Mouse (Mus musculus) adrenal gland, postnatal 0 days (tissue): ENCODE results near the gene AU022751. TPM values are rescaled to one million over a fixed set of nuclear protein-coding genes. Genes with fewer than 3 reads are reported as not detected.

Experiments used
- microRNA-seq: library from miRNA; unstranded; fragments of <30 nt; microRNA quantifications from one replicate; pipeline ENCODE4, GENCODE M21; 2016; ENCODE audit warnings: borderline replicate concordance; ENCODE audit not compliant: insufficient number of aligned reads
- polyA plus RNA-seq: library from polyadenylated mRNA; unstranded; fragments of >200 nt; fragmentation: Nextera tagmentation; extraction: Ambion mirVana; gene quantifications from 2 replicates; pipeline ENCODE4 v1.2.1, GENCODE M21; 2015

Gene AU022751
- not detected in 2 replicates for polyA plus RNA-seq

DNA sequence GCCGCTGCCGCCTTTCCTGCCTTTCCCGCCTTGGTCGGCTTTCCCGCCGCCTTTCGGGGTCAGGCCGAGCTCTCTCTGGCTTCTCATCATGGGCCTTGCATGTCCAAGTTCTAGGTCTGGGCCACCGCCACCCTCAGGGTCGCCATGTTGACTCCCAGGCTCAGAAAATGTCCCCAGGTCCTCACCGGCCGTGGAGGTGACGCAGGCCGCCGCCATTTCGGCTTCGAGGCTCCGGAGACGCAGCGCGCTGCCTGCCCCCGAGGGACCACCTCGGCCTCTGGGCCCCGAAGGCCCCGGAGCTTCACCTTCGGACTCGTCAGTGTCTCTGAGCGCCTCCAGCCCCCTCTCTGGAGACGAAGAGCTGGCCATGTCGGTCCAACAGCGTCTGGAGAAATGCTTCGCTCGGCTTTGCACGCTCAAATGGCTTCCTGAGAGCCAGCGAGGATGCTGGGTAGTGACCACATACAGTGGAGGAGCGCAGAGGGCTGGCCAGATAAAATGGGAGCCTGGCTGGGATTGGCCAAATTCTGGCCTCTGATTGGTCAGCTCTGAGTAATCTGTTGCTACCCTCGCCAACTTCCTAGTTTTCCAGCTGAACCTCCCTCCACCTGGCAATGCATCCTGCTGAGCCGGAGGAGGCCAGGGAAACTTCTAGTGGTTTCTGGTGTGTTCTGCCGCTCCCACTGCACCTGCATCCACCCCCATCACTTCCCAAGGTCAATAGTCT lies at the start of gene AU022751:
Gene AU022751 (minus strand): TSS at position 466 of the 727 bp plus-strand sequence.

DNA sequence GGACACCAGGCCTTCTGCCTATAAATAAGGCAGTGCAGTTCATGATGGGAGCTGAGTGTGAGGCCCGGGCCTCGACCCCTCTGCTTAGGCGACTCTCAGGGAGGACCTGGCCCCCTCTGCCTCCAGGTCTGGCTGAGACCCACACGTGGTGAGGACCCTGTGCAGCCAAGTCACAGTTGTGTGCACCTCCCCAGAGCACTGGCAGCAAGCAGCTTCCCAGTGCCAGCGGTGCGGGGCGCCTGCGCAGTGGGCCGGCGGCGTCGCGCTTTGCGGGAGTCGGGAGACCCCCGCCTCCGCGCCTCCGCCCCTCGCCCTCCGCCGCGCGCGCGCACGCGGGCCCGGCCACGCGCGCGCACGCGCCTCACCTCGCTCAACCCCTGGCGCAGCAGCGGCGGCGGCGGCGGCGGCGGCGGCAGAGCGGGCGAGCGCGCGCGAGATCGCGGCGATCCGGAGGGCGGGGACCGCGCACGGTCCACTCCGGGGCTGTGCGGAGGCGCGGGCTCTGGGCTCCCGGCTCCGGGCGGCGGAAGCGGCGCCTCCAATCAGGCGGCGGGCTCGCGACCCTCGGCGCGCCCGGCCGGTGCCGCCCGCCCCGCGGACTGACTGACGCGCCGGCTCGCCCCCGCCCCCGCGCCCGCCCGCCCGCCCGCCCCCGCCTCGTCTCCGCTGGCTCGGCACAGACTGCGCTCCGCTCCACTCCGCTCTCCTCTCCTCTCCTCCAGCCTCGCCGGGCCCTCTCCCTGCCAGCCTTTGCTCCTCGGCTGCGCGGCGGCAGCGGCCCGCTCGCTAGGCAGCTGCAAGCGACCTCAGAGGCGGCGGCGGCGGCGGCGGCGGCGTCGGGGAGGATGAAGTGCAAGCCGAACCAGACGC lies 35.9 kb downstream of the AU022751 start, which contains the start of gene Nudt11:
Gene Nudt11 (plus strand): TSS at position 388 of the 870 bp plus-strand sequence.

Small RNA genes lying within 50 kb of the gene (microRNA-seq; reads per million reads assigned to microRNA genes)
- not detected for gene Gm27360

Other genes with a start within 250 kb of the AU022751 start
- 8.5 and 11.6 TPM in 2 replicates for gene Nudt11, start 36.0 kb downstream of the AU022751 start, polyA plus RNA-seq
- gene Nudt10, start 89.6 kb upstream of the AU022751 start, polyA plus RNA-seq, result 9.4 and 11.8 TPM in 2 replicates
- gene Bmp15, start 237.3 kb upstream of the AU022751 start, polyA plus RNA-seq, result 0.44 and 0.85 TPM in 2 replicates